Mouse (Mus musculus): ENCODE measurements around the gene Gngt2.
A peak's percentile ranks its signal among the peaks of the same experiment; 100 is the strongest.

The Gngt2 gene

DNA sequence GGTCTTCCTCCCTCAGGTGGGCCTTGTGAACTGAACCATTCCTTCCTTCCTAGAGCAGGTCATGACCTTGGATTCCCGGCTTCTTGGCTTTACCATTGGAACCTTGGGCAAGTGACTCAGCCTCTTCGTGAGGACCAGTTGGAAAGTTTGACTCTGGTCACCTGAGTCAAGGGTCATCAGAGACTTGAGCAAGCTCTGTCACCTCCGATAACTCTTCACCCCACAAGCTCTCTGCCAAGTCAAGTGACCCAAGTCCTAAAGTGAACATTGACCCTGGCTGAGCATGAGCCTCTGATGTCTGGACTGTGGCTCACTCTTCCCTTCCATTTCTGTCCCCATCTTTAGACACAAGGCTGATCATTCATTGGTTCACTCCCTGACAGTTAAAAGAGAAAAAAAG, 15.5 kb upstream of the Gngt2 start:
- TF ChIP-seq POU5F1 (IDR thresholded peaks at IDR 0.05; ENCODE audit: borderline replicate concordance, low read length) (no peak), CTCF (conservative IDR thresholded peaks at IDR 0.05; ENCODE audit: low read length) (no peak), NANOG (IDR thresholded peaks at IDR 0.05; ENCODE audit: borderline replicate concordance, low read length) (no peak)
- no peaks in the 10 kb centered on the region for H3K36me3 ChIP-seq (ENCODE audit: insufficient read depth, low read length)

DNA sequence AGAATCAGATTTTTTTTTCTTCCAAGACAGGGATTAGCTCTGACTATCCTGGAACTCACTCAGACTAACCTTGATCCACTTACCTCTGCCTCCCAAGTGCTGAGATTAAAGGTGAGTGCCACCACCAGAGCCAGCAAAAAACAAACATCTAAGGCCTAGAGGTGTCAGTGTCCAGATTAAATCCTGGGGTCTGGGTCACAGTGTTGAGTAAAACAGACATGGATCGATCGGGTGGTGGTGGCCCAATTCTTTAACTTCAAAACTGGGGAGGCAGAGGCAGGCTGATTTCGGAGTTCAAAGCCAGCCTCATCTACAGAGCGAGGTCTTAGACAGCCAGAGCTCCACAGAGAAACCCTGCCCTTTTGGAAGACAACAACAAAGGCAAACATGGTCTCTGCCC, 14.6 kb upstream of the Gngt2 start:
- Histone ChIP-seq H3K9me3 (ENCODE audit: low read length) (no peaks in the 10 kb centered on the region), H3K36me3 (ENCODE audit: insufficient read depth, low read length) (no peaks in the 10 kb centered on the region)
- TF ChIP-seq NANOG (IDR thresholded peaks at IDR 0.05; ENCODE audit: borderline replicate concordance, low read length), result no peak
- no peak for TF ChIP-seq POU5F1 (IDR thresholded peaks at IDR 0.05; ENCODE audit: borderline replicate concordance, low read length)
- no peak for TF ChIP-seq CTCF (conservative IDR thresholded peaks at IDR 0.05; ENCODE audit: low read length)

More for the DNA sequence above, 15.5 kb upstream of the Gngt2 start:
- H3K27me3 ChIP-seq (ENCODE audit: insufficient read depth, low read length), result peaks cover 49% of the 10 kb centered on the region
- H3K4me3 ChIP-seq (replicated peaks; ENCODE audit: low read length), result no peak overlapping the region
- H3K4me1 ChIP-seq (replicated peaks; ENCODE audit: low read depth, low read length), result peaks cover 35% of the 10 kb centered on the region
- no peaks in the 10 kb centered on the region for H3K9me3 ChIP-seq (ENCODE audit: low read length)

DNA sequence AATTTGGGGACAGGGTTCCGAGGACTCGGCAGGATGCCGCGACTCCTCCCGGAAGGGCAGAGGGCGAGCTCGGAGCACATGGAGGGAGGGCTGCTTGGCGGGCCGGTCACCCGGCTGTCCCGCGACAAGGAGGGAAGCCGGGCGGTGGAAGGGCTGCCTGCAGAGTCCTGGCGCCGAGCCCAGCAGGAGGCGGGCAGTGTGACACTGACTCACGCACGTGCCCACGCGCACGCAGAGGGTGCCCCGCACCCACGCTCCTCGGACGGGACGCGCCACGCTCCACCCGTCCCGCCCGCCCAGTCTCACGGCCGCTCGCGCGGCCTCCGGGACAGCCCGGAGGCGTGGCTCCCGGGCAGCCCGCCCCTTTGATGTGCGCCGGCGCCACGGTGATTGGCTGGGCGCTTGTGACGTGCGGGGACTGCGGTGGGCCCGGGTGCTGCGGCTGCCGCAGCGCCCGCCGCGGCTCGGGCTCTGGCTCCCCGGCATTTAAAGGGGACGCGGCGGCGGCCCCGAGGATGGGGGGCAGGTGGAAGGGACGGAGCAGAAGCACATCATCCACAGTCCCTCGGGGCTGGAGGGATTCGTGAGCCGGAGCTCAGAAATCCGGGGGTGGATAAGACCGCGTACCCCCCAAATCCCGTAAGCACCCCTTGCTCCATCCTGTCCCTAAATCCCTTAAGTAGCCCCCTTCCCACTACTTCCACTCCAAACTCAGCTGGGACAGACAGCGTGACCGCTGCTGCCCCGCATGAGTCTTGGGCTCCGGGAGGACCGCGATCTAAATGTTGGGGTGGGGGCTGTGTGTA, 12.7 kb upstream of the Gngt2 start, which contains the start of gene Phospho1:
Gene Phospho1 (plus strand): TSS at position 429 of the 806 bp plus-strand sequence.
- H3K4me3 ChIP-seq (replicated peaks; ENCODE audit: low read length), result peak within 1 kb of the TSS; percentile 90
- H3K36me3 ChIP-seq (ENCODE audit: insufficient read depth, low read length), result 0 out of 2 replicates have a peak, but pooled peaks cover 6% of the 10 kb centered on the region
- H3K4me1 ChIP-seq (replicated peaks; ENCODE audit: low read depth, low read length), result peaks cover 49% of the 10 kb centered on the region
- H3K9me3 ChIP-seq (ENCODE audit: low read length), result no peaks in the 10 kb centered on the region
- TF ChIP-seq POU5F1 (IDR thresholded peaks at IDR 0.05; ENCODE audit: borderline replicate concordance, low read length) (no peak), NANOG (IDR thresholded peaks at IDR 0.05; ENCODE audit: borderline replicate concordance, low read length) (no peak), CTCF (conservative IDR thresholded peaks at IDR 0.05; ENCODE audit: low read length) (no peak)
- H3K27me3 ChIP-seq (ENCODE audit: insufficient read depth, low read length), result peaks cover 65% of the 10 kb centered on the region

More for the DNA sequence above, 14.6 kb upstream of the Gngt2 start:
- Histone ChIP-seq H3K4me1 (replicated peaks; ENCODE audit: low read depth, low read length) (peaks cover 44% of the 10 kb centered on the region), H3K27me3 (ENCODE audit: insufficient read depth, low read length) (peaks cover 51% of the 10 kb centered on the region), H3K4me3 (replicated peaks; ENCODE audit: low read length) (no peak overlapping the region)

DNA sequence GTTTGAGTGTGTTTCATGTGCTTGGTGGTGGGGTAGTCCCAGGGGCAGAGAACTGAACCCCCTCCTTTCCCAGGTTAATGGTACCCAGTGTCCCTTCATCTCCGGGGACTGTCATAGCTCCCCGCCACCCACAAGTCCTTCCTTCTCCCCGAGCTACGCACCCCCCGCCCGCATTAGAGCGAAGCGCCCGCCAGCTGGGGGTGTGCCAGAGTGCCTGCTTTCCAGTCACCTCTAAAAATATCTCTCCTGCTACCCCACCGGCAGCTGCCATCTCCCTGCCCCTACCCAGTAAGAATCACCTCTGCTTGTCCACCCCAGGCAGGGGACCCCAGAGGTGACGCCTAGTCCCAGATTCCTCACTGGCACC, 12.2 kb upstream of the Gngt2 start:
- H3K4me3 ChIP-seq (replicated peaks; ENCODE audit: low read length), result peak overlapping the region; percentile 90
- peaks cover 71% of the 10 kb centered on the region for H3K27me3 ChIP-seq (ENCODE audit: insufficient read depth, low read length)
- peaks cover 53% of the 10 kb centered on the region for H3K4me1 ChIP-seq (replicated peaks; ENCODE audit: low read depth, low read length)
- TF ChIP-seq NANOG (IDR thresholded peaks at IDR 0.05; ENCODE audit: borderline replicate concordance, low read length) (no peak), CTCF (conservative IDR thresholded peaks at IDR 0.05; ENCODE audit: low read length) (no peak), POU5F1 (IDR thresholded peaks at IDR 0.05; ENCODE audit: borderline replicate concordance, low read length) (no peak)
- H3K36me3 ChIP-seq (ENCODE audit: insufficient read depth, low read length), result peaks cover 11% of the 10 kb centered on the region; the same call in 1 of the 2 replicates
- no peaks in the 10 kb centered on the region for H3K9me3 ChIP-seq (ENCODE audit: low read length)

DNA sequence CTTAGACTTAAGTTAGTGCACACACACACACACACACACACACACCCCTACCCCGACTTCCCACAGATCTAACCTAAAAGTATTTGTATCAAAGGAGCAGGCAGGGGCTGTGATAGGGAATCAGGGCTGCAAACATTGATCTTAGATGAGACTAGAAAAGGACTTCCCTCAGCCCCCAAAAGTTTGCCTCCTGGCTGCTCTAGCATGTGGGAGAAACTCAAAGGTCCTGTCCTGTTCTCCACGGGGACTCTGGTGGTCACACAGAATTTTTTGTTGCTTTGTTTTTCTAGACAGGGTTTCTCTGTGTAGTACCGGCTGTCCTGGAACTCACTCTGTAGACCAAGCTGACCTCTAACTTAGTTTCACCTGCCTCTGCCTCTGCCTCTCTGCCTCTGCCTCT, 11.4 kb upstream of the Gngt2 start:
- H3K36me3 ChIP-seq (ENCODE audit: insufficient read depth, low read length), result peaks cover 11% of the 10 kb centered on the region; the same call in 1 of the 2 replicates
- peaks cover 61% of the 10 kb centered on the region for H3K4me1 ChIP-seq (replicated peaks; ENCODE audit: low read depth, low read length)
- H3K4me3 ChIP-seq (replicated peaks; ENCODE audit: low read length), result no peak overlapping the region
- peaks cover 78% of the 10 kb centered on the region for H3K27me3 ChIP-seq (ENCODE audit: insufficient read depth, low read length)
- H3K9me3 ChIP-seq (ENCODE audit: low read length), result no peaks in the 10 kb centered on the region
- no peak for TF ChIP-seq CTCF (conservative IDR thresholded peaks at IDR 0.05; ENCODE audit: low read length)
- no peak for TF ChIP-seq NANOG (IDR thresholded peaks at IDR 0.05; ENCODE audit: borderline replicate concordance, low read length)

DNA sequence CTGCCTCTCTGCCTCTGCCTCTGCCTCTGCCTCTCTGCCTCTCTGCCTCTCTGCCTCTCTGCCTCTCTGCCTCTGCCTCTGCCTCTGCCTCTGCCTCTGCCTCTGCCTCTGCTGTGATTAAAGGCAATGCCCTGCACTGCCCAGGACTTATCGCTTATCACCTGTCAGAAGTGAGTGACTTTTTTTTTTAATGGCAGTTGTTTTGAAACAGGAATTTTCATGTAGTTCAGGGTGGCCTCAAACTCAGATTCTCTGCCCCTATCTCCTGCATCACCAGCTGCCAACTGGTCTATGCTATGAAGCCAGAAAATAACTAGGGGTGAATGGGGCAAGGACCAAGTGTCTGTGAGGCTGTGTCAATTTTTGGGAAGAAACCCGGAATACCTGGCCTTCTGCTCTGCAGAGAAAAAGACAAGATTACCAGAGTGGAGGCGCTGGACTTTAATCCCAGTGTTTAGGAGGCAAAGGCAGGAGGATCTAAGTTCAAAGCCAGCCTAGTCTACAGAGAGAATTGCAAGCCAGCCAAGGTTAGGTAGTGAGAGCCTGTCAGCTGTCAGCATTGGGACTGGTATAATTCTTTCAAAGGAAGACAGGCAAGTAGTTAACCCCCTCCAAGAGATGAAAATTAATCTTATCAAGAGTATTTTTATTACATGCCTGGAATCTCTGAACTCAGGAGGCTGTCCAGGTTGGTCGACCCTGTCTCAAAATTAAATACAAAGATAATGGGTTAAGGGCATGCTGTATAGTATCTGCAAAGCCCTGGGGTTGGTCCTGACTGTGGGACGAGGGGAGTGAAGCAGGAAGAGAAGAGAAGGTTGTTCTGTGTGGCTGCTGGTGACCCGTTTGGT, 10.5 kb upstream of the Gngt2 start:
- Histone ChIP-seq H3K36me3 (ENCODE audit: insufficient read depth, low read length) (peaks cover 11% of the 10 kb centered on the region; the same call in 1 of the 2 replicates), H3K9me3 (ENCODE audit: low read length) (no peaks in the 10 kb centered on the region), H3K4me3 (replicated peaks; ENCODE audit: low read length) (no peak overlapping the region), H3K27me3 (ENCODE audit: insufficient read depth, low read length) (peaks cover 83% of the 10 kb centered on the region), H3K4me1 (replicated peaks; ENCODE audit: low read depth, low read length) (peaks cover 65% of the 10 kb centered on the region)
- no peak for TF ChIP-seq NANOG (IDR thresholded peaks at IDR 0.05; ENCODE audit: borderline replicate concordance, low read length)
- TF ChIP-seq CTCF (conservative IDR thresholded peaks at IDR 0.05; ENCODE audit: low read length), result no peak
- TF ChIP-seq POU5F1 (IDR thresholded peaks at IDR 0.05; ENCODE audit: borderline replicate concordance, low read length), result no peak

DNA sequence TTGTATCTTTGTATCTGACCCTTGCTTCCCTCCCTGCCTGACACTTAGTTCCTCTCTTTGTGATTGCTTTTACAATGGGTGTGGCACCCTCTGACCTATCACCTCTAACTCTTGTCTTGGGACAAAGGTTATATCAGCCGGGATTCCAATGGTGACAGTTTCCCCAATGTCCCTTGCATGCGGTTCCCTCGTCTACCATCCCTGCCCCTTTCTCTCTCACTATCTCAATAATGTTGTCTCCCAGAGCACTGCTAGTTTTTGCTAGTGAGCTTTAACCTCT, 9.9 kb upstream of the Gngt2 start:
- Histone ChIP-seq H3K4me3 (replicated peaks; ENCODE audit: low read length) (no peak overlapping the region), H3K9me3 (ENCODE audit: low read length) (no peaks in the 10 kb centered on the region), H3K4me1 (replicated peaks; ENCODE audit: low read depth, low read length) (peaks cover 68% of the 10 kb centered on the region), H3K36me3 (ENCODE audit: insufficient read depth, low read length) (peaks cover 11% of the 10 kb centered on the region; the same call in 1 of the 2 replicates), H3K27me3 (ENCODE audit: insufficient read depth, low read length) (peaks cover 80% of the 10 kb centered on the region)
- TF ChIP-seq CTCF (conservative IDR thresholded peaks at IDR 0.05; ENCODE audit: low read length), result no peak
- no peak for TF ChIP-seq NANOG (IDR thresholded peaks at IDR 0.05; ENCODE audit: borderline replicate concordance, low read length)
- no peak for TF ChIP-seq POU5F1 (IDR thresholded peaks at IDR 0.05; ENCODE audit: borderline replicate concordance, low read length)

DNA sequence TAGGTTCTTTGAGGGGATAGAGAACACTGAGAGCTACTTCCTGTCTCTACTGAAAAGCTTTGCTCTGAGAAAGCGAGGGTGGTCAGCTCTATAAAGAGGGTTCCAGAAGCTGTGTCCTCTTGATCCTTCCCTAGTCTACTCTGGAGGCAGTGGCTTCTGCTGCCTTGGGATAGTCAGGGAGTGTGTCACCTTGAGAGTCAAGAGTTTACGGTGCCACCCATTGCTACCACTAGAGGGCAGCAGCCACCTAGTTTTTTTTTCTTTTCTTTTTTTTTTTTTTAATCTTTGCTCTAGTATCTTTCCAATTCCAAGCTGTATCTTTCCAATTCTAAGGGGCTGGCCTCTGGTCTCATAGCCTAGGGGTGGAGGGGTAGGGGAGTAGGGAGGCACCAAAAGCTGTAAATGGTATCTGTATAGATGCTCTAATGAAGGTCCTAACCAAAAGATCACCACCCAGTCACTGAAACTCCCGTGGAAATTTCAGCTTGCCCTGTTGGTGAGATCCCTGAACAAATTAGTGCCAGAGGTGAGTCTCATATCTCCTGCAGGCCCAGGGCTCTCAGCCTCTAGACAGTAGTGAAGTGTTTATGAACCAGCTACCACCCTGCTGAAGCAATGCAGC, 9.4 kb upstream of the Gngt2 start:
- Histone ChIP-seq H3K4me1 (replicated peaks; ENCODE audit: low read depth, low read length) (peaks cover 71% of the 10 kb centered on the region), H3K27me3 (ENCODE audit: insufficient read depth, low read length) (peaks cover 80% of the 10 kb centered on the region), H3K4me3 (replicated peaks; ENCODE audit: low read length) (no peak overlapping the region), H3K9me3 (ENCODE audit: low read length) (no peaks in the 10 kb centered on the region), H3K36me3 (ENCODE audit: insufficient read depth, low read length) (peaks cover 15% of the 10 kb centered on the region; the same call in 1 of the 2 replicates)
- TF ChIP-seq NANOG (IDR thresholded peaks at IDR 0.05; ENCODE audit: borderline replicate concordance, low read length) (no peak), CTCF (conservative IDR thresholded peaks at IDR 0.05; ENCODE audit: low read length) (peak; percentile 82), POU5F1 (IDR thresholded peaks at IDR 0.05; ENCODE audit: borderline replicate concordance, low read length) (no peak)

All from E14TG2a.4 (cell line).